Mouse (Mus musculus) left cerebral cortex, adult 2 months (tissue): ENCODE measurements at regions not wholly inside any gene's neighbourhood (a gene's known extent, or its start where the extent isn't known, plus 50 kb on each side); places are given as distances from the start of the nearest gene placed in this dataset.

Experiments
- DNase-seq, 2 experiments: peaks; one replicate each; pipeline ENCODE4 v3.0.0; 2021 to 2022; ENCODE audit warnings: low spot score in 2 of 2, mixed read lengths in 1 of 2; ENCODE audit errors: extremely low spot score in 1 of 2
- H3K27ac ChIP-seq: fragments of 200-600 bp; 2 replicates; pipeline ENCODE4 v1.8.1; 2022
- H3K4me3 ChIP-seq: fragments of 200-600 bp; 2 replicates; pipeline ENCODE4 v1.8.1; 2022
- CTCF ChIP-seq: fragments of 200-600 bp; IDR thresholded peaks from 2 replicates; pipeline ENCODE4 v1.8.1; 2022; ENCODE audit warnings: antibody characterized with exemption, mild to moderate bottlenecking, moderate library complexity
- intact Hi-C: fragments of 180-260 bp; cut with DNase I; formaldehyde crosslinking; loops from one replicate; pipeline ENCODE4 v1.15.1; 2025

DNA sequence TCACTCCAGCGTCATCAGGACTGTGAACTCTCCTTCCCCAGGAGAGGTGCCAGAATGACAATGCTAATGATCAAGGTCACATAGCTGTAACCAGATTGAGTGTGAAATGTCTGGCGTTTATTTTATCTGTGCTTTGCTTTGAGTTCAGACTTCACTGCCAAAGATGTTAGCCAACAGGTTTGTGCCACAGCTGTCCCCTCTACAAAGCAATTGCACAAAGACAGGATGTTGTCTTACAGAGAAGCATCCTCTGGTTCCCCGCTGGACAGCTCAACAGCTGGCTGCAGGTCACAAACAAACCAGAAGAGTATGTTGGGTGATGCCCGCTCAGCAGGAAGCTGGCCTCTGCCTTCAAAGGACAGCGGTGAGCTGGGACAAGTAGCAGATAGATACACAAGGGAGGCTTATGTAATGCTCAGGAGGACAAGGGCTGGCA is 169.5 kb downstream of the Fam43a start:
- H3K4me3 ChIP-seq: no peak overlapping the region
- no peak for TF ChIP-seq CTCF
- H3K27ac ChIP-seq: no peak overlapping the region
- intact Hi-C loops: no loop called here
- DNase-seq: no peak

DNA sequence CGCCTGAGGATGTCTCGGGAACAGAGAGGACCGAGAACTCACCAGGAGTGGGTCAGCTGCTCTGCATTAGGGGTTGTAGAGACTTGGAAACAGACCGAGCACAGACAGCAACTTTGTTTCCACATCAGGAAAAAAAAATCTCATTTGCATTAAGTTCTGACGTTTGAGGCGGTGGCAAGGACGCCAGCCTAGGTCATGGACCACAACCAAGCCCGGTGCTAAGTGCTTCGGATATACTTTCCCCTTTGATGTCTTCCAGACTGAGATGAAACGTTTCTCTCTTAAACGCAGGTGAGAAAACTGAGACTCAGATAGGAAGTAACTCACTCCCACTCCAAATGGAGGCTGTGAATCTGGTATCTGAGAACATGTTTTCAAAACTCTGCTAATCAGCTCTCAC is 169.9 kb downstream of the Fam43a start:
- no peak for DNase-seq
- Histone ChIP-seq H3K4me3 (no peak overlapping the region), H3K27ac (no peak overlapping the region)
- intact Hi-C loops: no loop called here
- no peak for TF ChIP-seq CTCF

DNA sequence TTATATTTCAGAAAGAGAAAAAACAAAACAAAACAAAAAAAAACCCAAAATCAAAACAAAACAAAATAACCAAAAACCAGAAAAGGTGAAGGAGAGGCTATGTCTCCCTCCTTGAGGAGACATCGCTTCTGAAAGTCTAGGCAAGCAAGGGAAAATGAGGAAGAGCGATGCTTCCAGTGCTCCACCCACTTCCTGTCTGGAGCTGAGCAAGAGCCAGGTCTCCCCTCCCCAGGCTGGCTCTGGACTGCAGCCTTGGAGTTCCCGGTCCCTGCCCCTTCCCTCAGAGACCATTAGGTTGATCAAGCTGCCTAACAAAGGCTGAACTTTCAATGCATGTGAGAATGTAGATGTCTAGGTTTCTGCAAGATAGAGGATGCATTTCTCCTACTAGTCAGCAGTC is 173.3 kb downstream of the Fam43a start:
- no peak for TF ChIP-seq CTCF
- no peak for DNase-seq
- Histone ChIP-seq H3K4me3 (no peak overlapping the region), H3K27ac (no peak overlapping the region)
- intact Hi-C loops: no loop called here

DNA sequence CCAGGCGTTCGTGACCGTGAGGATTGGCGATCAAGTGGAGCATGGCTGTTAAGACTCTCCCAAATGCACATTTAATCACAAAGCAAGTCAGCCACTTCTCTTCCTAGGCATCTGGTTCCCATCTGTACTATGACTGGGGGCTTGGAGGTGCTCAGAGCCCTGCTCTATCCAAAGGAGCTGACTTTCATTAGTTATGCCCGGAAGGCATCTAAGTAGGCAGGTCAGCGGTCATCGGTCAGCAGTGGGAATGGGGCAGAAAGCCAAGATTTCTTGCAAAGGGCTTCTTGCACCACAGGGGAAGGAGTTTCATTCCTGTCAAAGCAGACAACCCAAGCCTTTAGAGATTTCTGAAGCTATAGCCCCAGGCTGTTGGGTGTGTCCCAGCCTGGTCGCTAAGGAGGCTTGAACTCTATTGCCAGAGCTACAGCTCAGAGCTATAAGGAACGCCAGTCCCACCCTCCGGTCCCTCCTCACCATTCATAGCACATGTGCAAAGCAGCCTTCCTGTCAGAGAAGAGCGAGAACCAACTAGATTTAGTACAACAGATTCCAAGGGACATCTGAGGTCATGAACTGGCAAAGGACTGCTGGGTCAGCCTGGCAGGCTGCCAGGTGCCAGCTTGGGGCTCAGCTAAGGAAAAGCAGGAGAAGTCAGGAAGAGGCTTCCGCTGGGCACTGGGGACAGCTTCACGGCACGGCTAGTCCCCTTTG is 175.6 kb downstream of the Fam43a start:
- Histone ChIP-seq H3K27ac (no peak overlapping the region), H3K4me3 (no peak overlapping the region)
- TF ChIP-seq CTCF: no peak
- no peak for DNase-seq
- intact Hi-C loops: no loop called here

DNA sequence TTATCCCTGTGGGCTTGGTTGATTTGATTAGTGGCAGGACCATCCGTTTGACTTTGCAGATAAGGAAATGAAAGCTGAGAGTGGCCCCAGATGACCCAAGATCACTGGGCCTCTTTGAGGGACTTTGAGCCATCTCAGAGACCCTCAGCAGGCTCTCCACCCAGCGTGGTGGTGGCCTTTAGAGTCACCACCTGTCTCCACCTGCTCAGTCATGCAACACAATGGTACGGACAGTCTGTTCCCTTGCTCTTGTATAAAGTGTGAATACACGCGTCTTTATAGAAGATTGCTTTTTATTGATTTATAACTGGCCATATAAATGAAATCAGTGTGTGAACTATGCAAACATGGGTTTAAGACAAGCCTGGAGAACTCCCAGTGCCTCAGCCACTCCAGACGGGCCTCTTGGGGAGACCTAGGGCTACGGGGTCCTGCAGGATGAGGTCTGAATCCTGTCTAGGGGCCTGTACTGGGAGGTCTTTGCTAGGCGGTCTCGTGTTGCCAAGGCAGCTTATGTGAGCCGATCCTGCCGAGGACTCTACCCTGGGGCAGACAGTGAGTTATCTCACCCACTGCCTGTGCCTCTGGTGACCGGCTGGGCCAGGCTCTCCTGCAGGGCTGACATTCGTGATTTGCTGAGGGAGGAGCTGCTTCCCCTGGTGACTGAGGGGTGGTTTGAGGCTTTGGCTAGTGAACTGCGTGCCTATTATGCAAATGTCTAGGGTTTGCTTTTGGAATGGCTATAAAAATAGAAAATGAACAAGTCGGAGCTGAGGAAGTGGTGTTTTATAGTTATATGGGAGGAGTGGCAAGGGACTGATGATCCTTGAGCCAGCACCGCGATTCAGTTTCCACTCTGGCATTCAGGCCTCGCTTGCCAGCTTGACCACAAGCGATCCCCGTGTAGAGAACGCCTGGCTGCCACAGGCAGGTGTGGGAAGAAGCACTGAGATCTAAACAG is 176.5 kb downstream of the Fam43a start:
- TF ChIP-seq CTCF: no peak
- DNase-seq: no peak
- H3K4me3 ChIP-seq: no peak overlapping the region
- no peak overlapping the region for H3K27ac ChIP-seq
- intact Hi-C loops: no loop called here

DNA sequence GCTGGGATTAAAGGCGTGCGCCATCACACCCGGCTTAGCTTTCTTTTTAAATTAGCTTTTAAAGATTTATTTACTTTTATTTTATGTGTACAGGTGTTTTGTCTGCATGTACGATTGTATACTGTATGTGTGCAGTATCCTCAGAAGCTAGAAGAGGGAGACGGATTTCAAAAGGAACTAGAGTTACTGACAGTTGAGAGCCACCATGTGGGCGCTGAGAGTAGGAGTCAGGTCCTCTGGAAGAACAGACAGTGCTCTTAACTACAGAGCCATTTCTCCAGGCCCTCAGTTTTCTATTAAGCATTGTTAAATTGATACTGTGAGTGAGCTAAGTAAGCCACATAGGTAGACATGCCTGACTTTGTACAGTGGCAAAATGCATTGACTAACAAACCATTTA is 177.9 kb downstream of the Fam43a start:
- no peak overlapping the region for H3K4me3 ChIP-seq
- DNase-seq: no peak
- no peak; the same call in 1 of the 2 replicates for TF ChIP-seq CTCF
- no peak overlapping the region for H3K27ac ChIP-seq
- intact Hi-C loops: no loop called here

DNA sequence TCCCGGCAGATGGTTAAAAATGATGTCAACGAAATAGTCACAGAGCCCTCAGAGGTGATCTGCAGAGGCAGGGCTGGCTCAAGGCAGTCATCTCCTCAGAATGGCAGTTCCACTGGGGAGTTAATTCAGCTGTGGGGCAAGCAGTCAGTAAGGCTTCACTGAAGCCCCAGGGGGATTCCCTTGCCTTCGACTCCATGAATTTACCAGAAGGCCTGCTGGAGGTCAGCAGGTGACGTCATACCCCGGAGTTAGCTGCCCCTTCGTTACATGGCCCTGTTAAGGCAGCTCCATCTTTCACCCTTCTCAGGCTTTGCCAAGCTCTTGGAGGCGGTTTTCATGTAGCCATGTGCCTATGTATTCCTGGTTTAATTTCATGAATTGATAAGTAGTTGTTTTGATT is 178.6 kb downstream of the Fam43a start:
- no peak overlapping the region for H3K27ac ChIP-seq
- TF ChIP-seq CTCF: no peak
- intact Hi-C loops: no loop called here
- H3K4me3 ChIP-seq: no peak overlapping the region
- DNase-seq: no peak

DNA sequence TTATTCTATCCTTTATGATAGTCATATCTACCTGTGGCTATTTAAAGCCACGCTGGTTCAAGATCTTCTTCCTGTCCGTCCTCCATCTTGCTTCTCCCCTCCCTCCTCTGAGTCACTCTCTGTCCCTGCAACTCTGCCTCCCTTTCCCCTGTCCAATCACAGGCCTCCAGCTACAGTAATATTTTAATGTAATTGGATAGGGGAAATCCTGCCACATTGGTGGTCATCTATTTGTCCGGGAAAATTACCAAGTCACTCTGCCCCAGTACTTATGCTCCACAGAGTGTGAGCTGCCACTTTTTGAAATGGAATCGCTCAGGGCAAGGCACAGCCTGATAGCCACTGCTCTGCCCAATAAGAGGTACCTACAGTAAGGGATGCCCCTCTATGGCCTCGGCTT is 179.4 kb downstream of the Fam43a start:
- intact Hi-C loops: no loop called here

DNA sequence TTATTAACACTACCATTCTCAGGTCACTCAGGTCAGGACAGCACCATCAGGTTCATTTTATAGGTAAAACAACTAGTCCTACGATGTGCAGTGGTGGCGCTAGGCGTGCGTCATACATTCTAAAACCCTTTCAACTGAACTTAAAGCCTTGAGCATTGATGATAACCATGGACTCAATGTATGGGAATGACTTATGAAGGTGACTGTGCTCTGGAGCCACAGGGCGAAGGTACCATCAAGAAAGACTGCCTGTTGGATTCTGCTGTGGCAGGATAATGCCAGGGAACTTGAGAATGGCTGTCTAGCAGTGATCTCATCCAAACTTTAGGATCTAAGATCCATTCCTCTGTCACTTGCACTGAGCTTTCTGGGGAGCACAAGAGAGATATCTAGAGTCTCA is 184.7 kb downstream of the Fam43a start:
- no peak overlapping the region for H3K4me3 ChIP-seq
- TF ChIP-seq CTCF: no peak
- H3K27ac ChIP-seq: no peak overlapping the region
- no peak for DNase-seq
- intact Hi-C loops: no loop called here

More for the DNA sequence above, 179.4 kb downstream of the Fam43a start:
- DNase-seq: no peak
- Histone ChIP-seq H3K4me3 (no peak overlapping the region), H3K27ac (no peak overlapping the region)
- no peak for TF ChIP-seq CTCF

DNA sequence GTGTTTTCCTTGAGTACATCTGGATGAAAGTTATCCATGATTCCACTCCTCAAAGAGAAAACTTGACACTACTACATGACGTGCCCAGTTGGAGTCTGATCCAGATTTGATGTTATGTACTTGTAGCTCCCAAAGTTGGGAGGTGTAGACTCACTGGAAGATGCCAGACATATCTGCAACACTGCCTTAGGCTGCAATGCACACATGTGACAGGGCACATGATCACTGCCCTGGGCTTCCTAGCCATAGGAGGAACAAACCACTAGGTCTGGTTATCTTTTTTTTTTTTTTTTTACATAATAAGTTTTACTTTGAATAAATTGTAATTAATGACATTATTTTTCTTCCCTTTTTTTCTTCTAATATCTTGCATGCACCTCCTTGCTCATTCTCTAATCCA is 185.4 kb downstream of the Fam43a start:
- H3K4me3 ChIP-seq: no peak overlapping the region
- intact Hi-C loops: no loop called here
- no peak for DNase-seq
- TF ChIP-seq CTCF: no peak
- H3K27ac ChIP-seq: no peak overlapping the region

DNA sequence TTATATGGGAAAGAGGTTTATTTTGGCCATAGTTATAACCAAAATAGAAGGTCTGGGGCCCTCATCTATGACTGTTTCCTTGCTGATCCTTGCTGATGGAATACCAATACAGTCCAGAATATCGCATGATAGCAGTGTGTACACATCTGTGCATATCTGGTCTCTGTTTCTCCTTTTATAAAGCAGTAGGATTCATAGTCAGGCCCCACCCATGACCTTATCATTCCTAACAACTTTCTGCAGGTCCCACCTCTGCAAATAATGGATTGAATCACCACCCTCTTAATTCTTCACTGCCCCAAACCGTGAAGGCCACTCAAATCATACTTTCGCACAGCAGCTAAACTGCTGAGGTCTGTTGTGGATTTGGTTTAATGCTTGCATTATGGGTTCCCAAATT is 186.5 kb downstream of the Fam43a start:
- no peak overlapping the region for H3K27ac ChIP-seq
- no peak for DNase-seq
- intact Hi-C loops: no loop called here

DNA sequence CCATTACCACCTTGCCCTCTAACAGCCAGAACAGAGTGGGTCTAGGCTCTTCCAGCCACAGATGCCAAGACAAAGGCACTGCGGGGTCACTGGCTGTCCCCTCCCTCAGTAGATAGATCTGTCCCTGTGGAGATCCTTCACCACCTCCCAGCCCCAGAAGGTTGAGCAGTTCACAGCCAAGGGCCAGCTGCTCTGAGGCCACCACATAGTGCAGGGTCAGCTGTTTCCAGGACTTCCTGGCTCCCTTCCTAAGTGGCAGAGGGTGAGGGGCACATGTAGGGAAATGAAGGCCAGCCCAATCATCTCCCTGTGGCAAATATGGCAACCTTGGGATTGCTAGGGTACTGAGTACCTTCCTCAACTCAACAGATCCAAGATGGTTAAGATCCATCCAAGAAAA is 187.8 kb downstream of the Fam43a start:
- intact Hi-C loops: no loop called here
- no peak for TF ChIP-seq CTCF
- DNase-seq: no peak

More for the DNA sequence above, 186.5 kb downstream of the Fam43a start:
- H3K4me3 ChIP-seq: no peak overlapping the region
- TF ChIP-seq CTCF: no peak

DNA sequence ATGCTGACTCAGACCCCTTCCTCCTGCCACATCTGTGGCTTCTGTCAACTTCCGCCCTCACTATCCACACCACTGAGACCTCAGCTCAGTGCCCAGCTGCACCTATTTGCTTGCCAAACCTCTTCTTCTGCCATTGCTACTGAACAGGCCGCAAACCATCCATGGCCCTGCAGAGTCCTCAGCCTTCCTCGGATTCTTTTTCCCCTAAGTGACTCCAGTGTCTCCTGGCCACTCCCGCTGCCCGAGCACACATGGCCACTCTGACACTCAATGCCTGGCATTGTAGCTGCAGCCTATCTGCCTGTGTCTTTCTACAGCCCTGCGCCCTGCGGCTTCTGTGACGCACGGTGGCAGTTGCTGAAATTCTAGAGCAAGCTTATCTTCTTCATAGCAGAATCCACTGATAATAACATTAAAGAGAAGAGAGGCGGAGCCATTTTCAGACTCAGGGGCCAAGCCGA is 188.8 kb downstream of the Fam43a start:
- no peak overlapping the region for H3K27ac ChIP-seq
- TF ChIP-seq CTCF: no peak
- intact Hi-C loops: no loop called here

More for the DNA sequence above, 187.8 kb downstream of the Fam43a start:
- no peak overlapping the region for H3K27ac ChIP-seq
- no peak overlapping the region for H3K4me3 ChIP-seq

More for the DNA sequence above, 188.8 kb downstream of the Fam43a start:
- no peak for DNase-seq
- no peak overlapping the region for H3K4me3 ChIP-seq
